Mouse (Mus musculus) ES-Bruce4 (cell line): ENCODE results near the gene Polr3e. TPM values are rescaled to one million over a fixed set of nuclear protein-coding genes. Genes with fewer than 3 reads are reported as not detected.
A peak's percentile ranks its signal among the peaks of the same experiment; 100 is the strongest.

Experiments used
- H3K27ac ChIP-seq: 2 replicates; pipeline ENCODE4 v1.5.1; 2012; ENCODE audit warnings: low read length, inconsistent platforms; ENCODE audit not compliant: insufficient read depth
- H3K27me3 ChIP-seq: 2 replicates; pipeline ENCODE4 v1.6.1; 2012; ENCODE audit warnings: mild to moderate bottlenecking, low read length, inconsistent platforms; ENCODE audit not compliant: control insufficient read depth, poor library complexity, insufficient read depth, severe bottlenecking
- H3K36me3 ChIP-seq: 2 replicates; pipeline ENCODE4 v1.6.1; 2012; ENCODE audit warnings: inconsistent platforms, mild to moderate bottlenecking, low read length, moderate library complexity; ENCODE audit not compliant: control insufficient read depth, poor library complexity, insufficient read depth, severe bottlenecking
- H3K4me1 ChIP-seq: one replicate; pipeline ENCODE4 v1.8.1; 2011; ENCODE audit warnings: low read length; ENCODE audit not compliant: control insufficient read depth, insufficient read depth
- H3K4me3 ChIP-seq: 2 replicates; pipeline ENCODE4 v1.5.1; 2011; ENCODE audit warnings: low read depth, mild to moderate bottlenecking, low read length
- H3K9ac ChIP-seq: 2 replicates; pipeline ENCODE4 v1.6.1; 2012; ENCODE audit warnings: low read depth, mild to moderate bottlenecking, inconsistent platforms; ENCODE audit not compliant: poor library complexity, severe bottlenecking
- H3K9me3 ChIP-seq: replicated peaks from 2 replicates; pipeline ENCODE4 v1.6.1; 2012; ENCODE audit warnings: mild to moderate bottlenecking, low read length, inconsistent platforms; ENCODE audit not compliant: control insufficient read depth, poor library complexity, insufficient read depth, severe bottlenecking
- CTCF ChIP-seq: IDR thresholded peaks from one replicate; pipeline ENCODE4 v1.8.1; 2011; ENCODE audit warnings: low read depth, low read length
- EP300 ChIP-seq: IDR thresholded peaks from 2 replicates; pipeline ENCODE4 v1.6.1; 2011; ENCODE audit warnings: low read depth, low read length; ENCODE audit not compliant: insufficient read depth
- POLR2A ChIP-seq: IDR thresholded peaks from one replicate; pipeline ENCODE4 v1.8.1; 2011; ENCODE audit warnings: low read length; ENCODE audit not compliant: insufficient read depth
- polyA plus RNA-seq: library from polyadenylated mRNA; stranded (reverse); fragments of >200 nt; gene quantifications from 2 replicates; pipeline ENCODE4 v1.2.4, GENCODE M21; 2011; ENCODE audit warnings: low read depth; ENCODE audit not compliant: missing spikeins, insufficient read depth, insufficient read length

Polr3e gene
- polyA plus RNA-seq, 1 experiment: 36.0 TPM

DNA sequence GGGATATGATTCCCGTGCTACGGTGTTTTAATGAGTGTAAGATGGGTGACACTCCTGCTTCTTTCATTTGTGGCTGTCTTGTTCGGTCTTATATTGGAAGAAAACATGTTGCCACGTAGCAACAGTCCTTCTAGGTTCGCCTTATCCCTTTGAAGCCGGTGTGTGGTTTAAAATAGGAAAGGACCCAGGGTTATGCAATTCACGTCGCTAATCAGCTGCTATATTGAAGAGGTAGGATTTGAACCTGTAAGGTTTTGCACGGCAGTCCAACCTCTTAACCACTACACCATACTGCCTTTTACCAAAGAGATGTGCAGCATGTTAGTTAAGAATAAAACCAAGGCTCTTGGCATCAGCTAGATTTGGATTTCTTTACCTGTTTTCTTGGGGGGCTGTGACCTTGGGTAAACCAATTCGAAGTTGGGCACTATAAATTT lies 1.0 kb downstream of the Polr3e start:
- no peak for TF ChIP-seq EP300
- TF ChIP-seq CTCF: no peak
- TF ChIP-seq POLR2A: no peak
- no peaks in the 10 kb centered on the region for H3K36me3 ChIP-seq
- peak overlapping the region; percentile 41 for H3K27ac ChIP-seq
- H3K27me3 ChIP-seq: no peaks in the 10 kb centered on the region
- peak overlapping the region; percentile 98 for H3K9ac ChIP-seq
- peak overlapping the region; percentile 89 for H3K4me3 ChIP-seq
- peaks cover 6% of the 10 kb centered on the region for H3K4me1 ChIP-seq
- H3K9me3 ChIP-seq: no peaks in the 10 kb centered on the region

DNA sequence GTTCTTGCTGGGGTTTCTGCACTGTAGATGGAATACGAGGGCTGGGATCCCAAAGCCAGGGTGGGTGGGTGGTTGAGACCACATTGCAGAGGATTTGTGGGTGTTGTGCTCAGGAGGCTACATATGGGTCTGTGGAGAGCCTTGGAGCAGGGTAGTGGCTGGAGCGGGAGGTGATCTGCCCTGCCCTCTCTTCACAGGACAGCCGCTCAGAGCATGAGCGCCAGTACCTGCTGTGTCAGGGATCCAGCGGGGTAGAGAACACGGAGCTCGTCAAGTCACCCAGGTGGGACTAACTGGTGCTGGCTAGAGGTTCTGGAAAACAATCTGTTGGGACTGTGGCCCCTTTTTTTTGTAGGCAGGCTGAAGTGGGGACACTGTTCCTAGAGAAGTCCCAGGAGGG lies 15.6 kb downstream of the Polr3e start:
- TF ChIP-seq CTCF: no peak
- TF ChIP-seq EP300: no peak
- TF ChIP-seq POLR2A: no peak
- no peaks in the 10 kb centered on the region for H3K9me3 ChIP-seq
- H3K36me3 ChIP-seq: peaks cover 79% of the 10 kb centered on the region
- H3K4me3 ChIP-seq: no peak overlapping the region
- H3K27ac ChIP-seq: no peak overlapping the region
- no peak overlapping the region for H3K9ac ChIP-seq
- no peaks in the 10 kb centered on the region for H3K4me1 ChIP-seq
- H3K27me3 ChIP-seq: no peaks in the 10 kb centered on the region

DNA sequence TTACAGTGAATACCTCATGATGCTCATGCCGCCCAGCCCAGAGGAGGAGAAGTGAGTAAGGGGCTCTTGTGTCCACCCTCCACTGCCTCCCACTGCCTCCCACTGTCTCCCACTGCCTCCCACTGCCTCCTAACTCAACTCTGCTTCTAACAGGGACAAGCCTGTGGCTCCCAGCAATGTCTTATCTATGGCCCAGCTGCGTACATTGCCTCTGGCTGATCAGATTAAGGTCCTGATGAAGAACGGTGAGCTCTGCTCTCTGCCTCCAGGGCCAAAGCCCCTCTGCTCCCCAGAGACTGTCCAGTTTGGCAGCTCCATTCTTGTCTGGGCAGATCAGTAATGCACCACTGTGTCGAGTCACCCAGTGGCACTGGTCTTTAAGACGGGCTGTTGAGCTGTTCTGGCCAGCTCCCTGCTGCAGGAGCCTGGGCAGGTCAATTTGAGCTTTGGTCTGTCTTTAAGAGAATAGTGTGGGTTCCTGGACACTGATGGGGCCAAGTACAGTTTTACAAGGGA lies 16.2 kb downstream of the Polr3e start:
- TF ChIP-seq EP300: no peak
- TF ChIP-seq CTCF: no peak
- no peak for TF ChIP-seq POLR2A

DNA sequence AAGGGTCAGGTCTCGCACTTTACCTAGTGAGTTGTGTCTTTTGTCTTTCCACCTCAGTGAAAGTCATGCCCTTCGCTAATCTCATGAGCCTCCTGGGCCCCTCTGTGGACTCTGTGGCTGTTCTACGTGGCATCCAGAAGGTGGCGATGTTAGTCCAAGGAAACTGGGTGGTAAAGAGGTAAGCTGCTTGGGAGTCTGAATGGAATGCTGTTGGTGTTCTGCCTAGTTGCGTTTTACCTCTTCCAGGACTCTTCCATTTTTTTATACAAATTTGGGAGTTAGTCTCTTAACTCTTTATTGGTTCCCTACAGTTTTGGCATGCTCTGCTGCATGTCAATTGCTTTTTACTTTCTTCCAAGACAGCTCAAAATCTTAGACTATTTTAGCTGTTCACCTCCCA lies 17.2 kb downstream of the Polr3e start:
- H3K36me3 ChIP-seq: peaks cover 73% of the 10 kb centered on the region
- no peaks in the 10 kb centered on the region for H3K27me3 ChIP-seq
- no peaks in the 10 kb centered on the region for H3K9me3 ChIP-seq
- TF ChIP-seq EP300 (no peak), CTCF (peak; percentile 60), POLR2A (no peak)
- no peak overlapping the region for H3K9ac ChIP-seq
- H3K4me1 ChIP-seq: no peaks in the 10 kb centered on the region
- H3K27ac ChIP-seq: no peak overlapping the region
- H3K4me3 ChIP-seq: no peak overlapping the region

More for the DNA sequence above, 16.2 kb downstream of the Polr3e start:
- no peak overlapping the region for H3K4me3 ChIP-seq
- no peaks in the 10 kb centered on the region for H3K4me1 ChIP-seq
- no peak overlapping the region for H3K27ac ChIP-seq
- no peaks in the 10 kb centered on the region for H3K27me3 ChIP-seq
- peaks cover 79% of the 10 kb centered on the region for H3K36me3 ChIP-seq
- no peaks in the 10 kb centered on the region for H3K9me3 ChIP-seq
- H3K9ac ChIP-seq: no peak overlapping the region

DNA sequence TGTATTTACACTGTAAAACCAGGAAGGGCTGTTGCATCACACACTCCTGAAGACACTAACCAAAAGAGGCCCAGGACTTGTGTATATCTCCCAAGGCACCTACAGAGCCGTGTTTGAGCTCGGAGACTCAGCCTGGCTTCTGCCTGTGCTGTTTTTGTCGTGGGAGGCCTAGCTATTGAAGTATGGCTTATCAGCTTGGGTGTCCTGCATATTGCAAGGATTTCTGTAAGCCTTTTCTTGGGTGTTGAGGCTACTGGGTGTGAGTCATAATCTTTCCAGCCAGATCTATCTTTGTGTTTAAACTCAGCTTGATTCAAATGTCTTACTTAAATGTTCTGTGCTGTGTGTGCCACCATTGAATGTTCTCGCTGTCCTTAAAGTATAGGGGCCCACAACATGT lies 19.0 kb downstream of the Polr3e start:
- no peaks in the 10 kb centered on the region for H3K9me3 ChIP-seq
- no peaks in the 10 kb centered on the region for H3K27me3 ChIP-seq
- H3K27ac ChIP-seq: no peak overlapping the region
- no peak overlapping the region for H3K9ac ChIP-seq
- TF ChIP-seq POLR2A (no peak), CTCF (no peak), EP300 (no peak)
- peaks cover 73% of the 10 kb centered on the region for H3K36me3 ChIP-seq
- no peak overlapping the region for H3K4me3 ChIP-seq
- no peaks in the 10 kb centered on the region for H3K4me1 ChIP-seq

DNA sequence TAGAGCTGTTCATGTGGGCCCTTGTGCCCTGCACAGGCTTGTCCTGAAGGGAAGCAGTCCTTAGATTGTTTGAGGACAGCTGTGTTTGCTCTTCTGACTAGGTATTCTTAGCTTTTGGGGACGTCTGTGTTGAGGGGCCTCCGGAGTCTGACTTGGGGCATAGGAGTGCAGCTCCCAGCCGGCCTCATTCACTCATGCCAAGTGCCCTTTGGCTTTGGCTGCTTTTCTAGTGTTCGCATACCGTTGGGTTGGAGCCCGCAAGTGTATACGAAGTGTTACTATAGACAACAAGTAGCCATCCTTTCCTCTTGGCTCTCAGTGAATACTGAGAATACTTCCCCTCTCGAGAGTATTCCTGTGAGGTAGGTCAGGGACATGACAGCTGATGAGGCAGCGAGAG lies 20.7 kb downstream of the Polr3e start:
- Histone ChIP-seq H3K36me3 (peaks cover 79% of the 10 kb centered on the region), H3K4me3 (no peak overlapping the region), H3K4me1 (no peaks in the 10 kb centered on the region), H3K27ac (no peak overlapping the region), H3K27me3 (no peaks in the 10 kb centered on the region), H3K9ac (no peak overlapping the region), H3K9me3 (no peaks in the 10 kb centered on the region)
- no peak for TF ChIP-seq CTCF
- TF ChIP-seq POLR2A: no peak
- TF ChIP-seq EP300: no peak
